Mouse (Mus musculus) hindbrain, embryonic 15.5 days (tissue): Measurements from ENCODE around the gene Gm9040. TPM values are rescaled to one million over a fixed set of nuclear protein-coding genes. Genes with fewer than 3 reads are reported as not detected.
"Not testable (repeated sequence)": the region's sequence is repeated elsewhere in the genome, so short reads cannot be mapped to it uniquely, and the experiment has no call there.

Experiments
- ATAC-seq: fragments of 200-750 bp; cut with Nextera tagmentation; 2 replicates; pipeline ENCODE4 v1.8.0; 2017; ENCODE audit warnings: low read depth, moderate number of reproducible peaks, moderate TSS enrichment; ENCODE audit not compliant: low FRiP score
- H3K27ac ChIP-seq: fragments of 300-500 bp; sonication (generic); replicated peaks from 2 replicates; pipeline ENCODE4 v1.5.1; 2015; ENCODE audit warnings: mild to moderate bottlenecking, inconsistent platforms
- H3K27me3 ChIP-seq: fragments of 300-500 bp; sonication (generic); 2 replicates; pipeline ENCODE4 v1.6.1; 2015; ENCODE audit warnings: control low read depth, inconsistent platforms
- H3K36me3 ChIP-seq: fragments of 300-500 bp; sonication (generic); 2 replicates; pipeline ENCODE4 v1.6.1; 2015; ENCODE audit warnings: control low read depth, inconsistent platforms
- H3K4me1 ChIP-seq: fragments of 300-500 bp; sonication (generic); replicated peaks from 2 replicates; pipeline ENCODE4 v1.6.1; 2015; ENCODE audit warnings: control low read depth, inconsistent platforms
- H3K4me2 ChIP-seq: fragments of 300-500 bp; sonication (generic); 2 replicates; pipeline ENCODE4 v1.6.1; 2015; ENCODE audit warnings: moderate library complexity, mild to moderate bottlenecking, inconsistent platforms
- H3K4me3 ChIP-seq: fragments of 300-500 bp; sonication (generic); 2 replicates; pipeline ENCODE4 v1.5.1; 2015; ENCODE audit warnings: mild to moderate bottlenecking, inconsistent platforms
- H3K9ac ChIP-seq: fragments of 300-500 bp; sonication (generic); 2 replicates; pipeline ENCODE4 v1.6.1; 2015; ENCODE audit warnings: inconsistent platforms
- H3K9me3 ChIP-seq: fragments of 300-500 bp; sonication (generic); 2 replicates; pipeline ENCODE4 v1.6.1; 2016; ENCODE audit warnings: control low read depth, inconsistent platforms
- WGBS: fragments of 180-500 bp; shearing (Covaris S2); methylation state at CpG from one replicate; pipeline ENCODE4 v1.1.7; 2015; 5-methylcytosine and 5-hydroxymethylcytosine counted together
- polyA plus RNA-seq: library from polyadenylated mRNA; unstranded; fragments of >200 nt; fragmentation: Nextera tagmentation; extraction: Ambion mirVana; gene quantifications from 2 replicates; pipeline ENCODE4 v1.2.1, GENCODE M21; 2015

The Gm9040 gene
- polyA plus RNA-seq, 1 experiment from 2014 or later, result not detected

DNA sequence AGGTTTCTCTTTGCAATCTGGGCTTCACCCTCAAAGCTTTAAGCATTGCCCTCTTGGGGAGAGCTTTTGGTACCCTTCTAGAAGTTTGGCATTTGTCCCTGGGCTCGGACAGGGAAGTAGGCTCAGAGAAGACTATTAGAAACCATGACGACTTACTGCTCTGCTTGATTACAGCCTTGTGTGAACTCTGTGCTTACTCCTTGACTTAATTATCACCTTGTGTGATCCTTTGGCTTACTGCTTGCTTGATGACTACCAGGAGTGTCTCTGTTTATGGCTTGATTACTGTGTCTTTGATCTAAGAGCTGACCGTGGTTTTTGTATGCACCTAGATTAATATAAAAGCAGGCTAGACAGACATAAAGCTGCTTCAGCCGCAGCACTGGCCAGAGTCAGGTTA is 48.7 kb downstream of the Gm9040 start:
- not testable (repeated sequence) for H3K4me2 ChIP-seq, H3K9ac ChIP-seq, H3K4me1 ChIP-seq, H3K27ac ChIP-seq, H3K4me3 ChIP-seq, ATAC-seq, H3K9me3 ChIP-seq, H3K27me3 ChIP-seq, H3K36me3 ChIP-seq
- no CpG with 5 or more reads among the region's 4 CpGs for WGBS

Other genes starting within 250 kb of the Gm9040 start
- 26.1 and 27.6 TPM in 2 replicates for gene Mdm1, start 185.2 kb downstream of the Gm9040 start, polyA plus RNA-seq
- gene Il22, start 122.0 kb downstream of the Gm9040 start, polyA plus RNA-seq, result 0.26 and 0.29 TPM in 2 replicates
- 0.16 and 0.31 TPM in 2 replicates for gene Gm32717, start 86.2 kb downstream of the Gm9040 start, polyA plus RNA-seq
- gene Gm32802, start 68.3 kb downstream of the Gm9040 start, polyA plus RNA-seq, result 0.16 and 0.31 TPM in 2 replicates
- 0.41 and 1.1 TPM in 2 replicates for gene Iltifb, start 31.9 kb downstream of the Gm9040 start, polyA plus RNA-seq
- not detected in 2 replicates for gene Gm9044, start 5.4 kb upstream of the Gm9040 start, polyA plus RNA-seq
- gene Gm9045, start 10.9 kb upstream of the Gm9040 start, polyA plus RNA-seq, result not detected in 2 replicates
- gene Gm9046, start 16.3 kb upstream of the Gm9040 start, polyA plus RNA-seq, result not detected in 2 replicates
- gene Gm9048, start 21.7 kb upstream of the Gm9040 start, polyA plus RNA-seq, result not detected in 2 replicates
- gene Gm9049, start 27.1 kb upstream of the Gm9040 start, polyA plus RNA-seq, result not detected in 2 replicates
- not detected in 2 replicates for gene Ifng, start 114.1 kb upstream of the Gm9040 start, polyA plus RNA-seq